Mouse (Mus musculus): ENCODE data around the gene Tex45.

Gene Tex45

DNA sequence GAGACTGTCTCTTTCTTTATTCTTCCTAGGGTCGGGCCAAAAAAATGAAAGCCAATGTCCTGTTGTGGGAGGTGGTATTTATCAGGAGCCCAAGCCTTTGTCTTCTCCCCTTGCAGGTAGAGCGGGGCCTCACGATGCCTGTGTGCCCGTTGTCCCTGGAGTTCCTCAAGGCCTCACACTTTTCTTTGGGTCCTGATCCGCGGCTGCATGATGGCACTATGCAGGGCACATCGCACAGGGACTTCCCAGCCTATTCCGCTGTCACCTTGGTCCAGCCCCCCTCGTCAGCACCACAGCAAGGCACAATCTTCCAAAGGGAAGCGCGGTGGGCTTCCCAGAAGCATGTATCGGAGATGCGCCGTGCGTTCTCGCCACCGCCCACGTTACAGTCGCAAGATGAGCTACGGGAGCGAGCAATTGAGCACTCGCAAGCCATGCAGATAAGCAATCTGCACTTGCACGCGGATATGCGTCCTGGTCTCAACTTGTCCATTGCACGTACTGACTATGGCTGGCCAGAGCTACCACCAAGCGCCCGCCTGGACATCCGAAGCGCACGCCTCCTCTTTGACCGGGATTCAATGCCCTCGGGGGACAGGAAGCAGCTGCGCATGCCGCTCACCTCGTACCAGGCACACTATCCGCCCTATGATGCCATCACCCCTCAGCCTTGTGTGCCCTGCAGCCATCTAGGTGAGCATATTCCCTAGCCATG is 5.2 kb downstream of the Tex45 start:
- peaks cover 10% of the 10 kb centered on the region for H3K4me1 ChIP-seq (replicated peaks; ENCODE audit: low read depth, low read length)
- no peaks in the 10 kb centered on the region for H3K36me3 ChIP-seq (ENCODE audit: insufficient read depth, low read length)
- H3K27me3 ChIP-seq (ENCODE audit: insufficient read depth, low read length): peaks cover 41% of the 10 kb centered on the region
- peak overlapping the region; percentile 69 for H3K4me3 ChIP-seq (replicated peaks; ENCODE audit: low read length)
- H3K9me3 ChIP-seq (ENCODE audit: low read length): no peaks in the 10 kb centered on the region
- TF ChIP-seq NANOG (IDR thresholded peaks at IDR 0.05; ENCODE audit: borderline replicate concordance, low read length): no peak
- no peak for TF ChIP-seq POU5F1 (IDR thresholded peaks at IDR 0.05; ENCODE audit: borderline replicate concordance, low read length)
- TF ChIP-seq CTCF (conservative IDR thresholded peaks at IDR 0.05; ENCODE audit: low read length): no peak

DNA sequence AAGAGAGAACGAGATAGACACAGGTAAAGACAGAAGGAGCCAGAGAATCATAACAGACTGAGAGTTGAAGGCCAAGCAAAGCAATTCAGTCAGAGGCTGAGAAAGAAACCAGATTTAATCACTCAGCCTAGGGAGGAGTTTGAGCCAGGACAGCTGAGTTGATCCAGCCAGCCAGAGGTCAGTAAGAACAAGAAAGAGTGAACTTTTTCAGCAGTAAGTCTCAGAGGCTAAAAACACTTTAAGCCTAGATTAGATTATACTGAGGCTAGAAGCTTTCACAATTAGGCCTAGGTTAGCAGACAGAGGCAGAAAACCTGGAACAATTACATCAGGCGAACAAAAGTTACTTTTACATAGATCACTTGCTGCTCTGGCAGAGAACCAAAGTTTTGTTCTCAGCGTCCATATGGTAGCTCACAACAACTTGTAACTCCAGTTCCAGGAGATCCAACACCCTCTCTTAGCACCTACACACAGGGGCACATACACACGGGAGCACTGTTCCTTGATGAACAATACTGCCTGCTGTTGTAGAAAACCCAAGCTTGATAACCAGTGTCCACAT is 9.6 kb downstream of the Tex45 start:
- Histone ChIP-seq H3K9me3 (ENCODE audit: low read length) (no peaks in the 10 kb centered on the region), H3K4me1 (replicated peaks; ENCODE audit: low read depth, low read length) (peaks cover 36% of the 10 kb centered on the region), H3K4me3 (replicated peaks; ENCODE audit: low read length) (no peak overlapping the region), H3K27me3 (ENCODE audit: insufficient read depth, low read length) (peaks cover 52% of the 10 kb centered on the region), H3K36me3 (ENCODE audit: insufficient read depth, low read length) (no peaks in the 10 kb centered on the region)
- TF ChIP-seq CTCF (conservative IDR thresholded peaks at IDR 0.05; ENCODE audit: low read length) (no peak), POU5F1 (IDR thresholded peaks at IDR 0.05; ENCODE audit: borderline replicate concordance, low read length) (no peak), NANOG (IDR thresholded peaks at IDR 0.05; ENCODE audit: borderline replicate concordance, low read length) (no peak)

DNA sequence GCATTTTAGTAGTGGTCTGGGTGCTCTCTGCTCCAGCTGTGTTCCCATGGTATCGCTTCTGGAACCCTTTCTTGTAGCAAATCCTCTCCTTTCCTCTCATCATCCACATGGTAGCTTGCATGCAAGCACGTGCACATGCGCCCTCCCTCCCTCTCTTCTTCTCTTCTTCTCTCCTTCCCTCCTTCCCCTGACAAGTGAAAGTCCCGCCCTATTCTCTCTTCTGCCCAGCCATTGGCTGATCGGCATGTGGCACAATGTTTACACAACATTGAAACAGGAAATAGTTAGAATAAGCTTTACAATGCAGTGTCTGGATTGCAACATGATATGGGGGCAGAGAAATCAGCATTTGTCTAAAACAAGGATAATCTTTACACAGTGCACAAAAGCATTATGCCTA is 10.9 kb downstream of the Tex45 start:
- no peaks in the 10 kb centered on the region for H3K36me3 ChIP-seq (ENCODE audit: insufficient read depth, low read length)
- H3K4me3 ChIP-seq (replicated peaks; ENCODE audit: low read length): no peak overlapping the region
- peaks cover 33% of the 10 kb centered on the region for H3K4me1 ChIP-seq (replicated peaks; ENCODE audit: low read depth, low read length)
- no peak for TF ChIP-seq POU5F1 (IDR thresholded peaks at IDR 0.05; ENCODE audit: borderline replicate concordance, low read length)
- TF ChIP-seq NANOG (IDR thresholded peaks at IDR 0.05; ENCODE audit: borderline replicate concordance, low read length): no peak
- TF ChIP-seq CTCF (conservative IDR thresholded peaks at IDR 0.05; ENCODE audit: low read length): no peak
- peaks cover 39% of the 10 kb centered on the region for H3K27me3 ChIP-seq (ENCODE audit: insufficient read depth, low read length)
- no peaks in the 10 kb centered on the region for H3K9me3 ChIP-seq (ENCODE audit: low read length)

DNA sequence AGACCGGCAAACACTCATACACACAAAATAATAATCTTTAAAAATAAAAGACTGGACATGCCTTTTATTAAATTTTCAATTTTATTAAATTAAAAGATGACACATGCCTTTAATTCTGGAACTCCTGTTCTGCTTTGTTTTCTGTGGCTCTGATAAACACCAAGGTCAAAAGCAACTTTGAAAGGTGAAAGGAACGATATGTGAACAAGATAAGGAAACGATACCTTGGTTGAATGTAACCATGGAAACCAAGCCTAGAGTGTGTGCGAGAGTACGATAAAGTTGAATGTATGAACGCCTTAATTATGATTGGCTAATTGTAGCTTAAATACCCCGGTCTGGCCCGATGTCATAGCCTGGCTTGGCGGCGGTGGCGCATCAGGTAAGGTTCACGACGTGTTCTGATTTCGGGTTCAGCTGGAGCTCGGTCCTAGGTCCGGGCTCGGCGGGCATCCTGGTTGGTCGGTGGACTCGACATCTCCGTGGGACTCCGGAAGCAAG is 11.6 kb downstream of the Tex45 start:
- no peak for TF ChIP-seq NANOG (IDR thresholded peaks at IDR 0.05; ENCODE audit: borderline replicate concordance, low read length)
- TF ChIP-seq POU5F1 (IDR thresholded peaks at IDR 0.05; ENCODE audit: borderline replicate concordance, low read length): no peak
- no peaks in the 10 kb centered on the region for H3K36me3 ChIP-seq (ENCODE audit: insufficient read depth, low read length)
- peaks cover 33% of the 10 kb centered on the region for H3K4me1 ChIP-seq (replicated peaks; ENCODE audit: low read depth, low read length)
- no peaks in the 10 kb centered on the region for H3K9me3 ChIP-seq (ENCODE audit: low read length)
- H3K27me3 ChIP-seq (ENCODE audit: insufficient read depth, low read length): peaks cover 32% of the 10 kb centered on the region
- peak overlapping the region; percentile 14; the same call in 1 of the 2 replicates for H3K4me3 ChIP-seq (replicated peaks; ENCODE audit: low read length)

DNA sequence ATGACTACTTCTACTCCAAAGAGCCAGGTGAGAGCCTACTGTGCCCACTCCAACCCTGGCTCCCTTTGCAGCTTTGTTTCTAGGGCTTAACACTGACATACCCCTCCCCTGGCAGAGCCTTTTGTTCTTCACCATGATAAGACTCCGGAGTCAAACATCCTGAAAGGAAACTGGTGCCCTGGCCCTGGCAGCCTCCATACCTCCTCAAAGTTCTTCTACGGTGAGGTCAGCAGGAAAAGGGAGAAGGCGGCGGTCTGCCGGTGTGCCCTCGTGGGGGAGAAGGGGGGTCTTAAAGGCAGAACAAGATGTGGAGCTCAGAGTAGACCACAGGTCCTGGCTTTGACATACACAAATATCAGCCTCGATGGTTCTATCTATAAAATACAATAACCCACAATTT is 12.9 kb downstream of the Tex45 start:
- Histone ChIP-seq H3K4me3 (replicated peaks; ENCODE audit: low read length) (no peak overlapping the region), H3K9me3 (ENCODE audit: low read length) (no peaks in the 10 kb centered on the region), H3K4me1 (replicated peaks; ENCODE audit: low read depth, low read length) (peaks cover 33% of the 10 kb centered on the region), H3K27me3 (ENCODE audit: insufficient read depth, low read length) (peaks cover 24% of the 10 kb centered on the region), H3K36me3 (ENCODE audit: insufficient read depth, low read length) (no peaks in the 10 kb centered on the region)
- TF ChIP-seq NANOG (IDR thresholded peaks at IDR 0.05; ENCODE audit: borderline replicate concordance, low read length) (no peak), CTCF (conservative IDR thresholded peaks at IDR 0.05; ENCODE audit: low read length) (no peak), POU5F1 (IDR thresholded peaks at IDR 0.05; ENCODE audit: borderline replicate concordance, low read length) (no peak)

DNA sequence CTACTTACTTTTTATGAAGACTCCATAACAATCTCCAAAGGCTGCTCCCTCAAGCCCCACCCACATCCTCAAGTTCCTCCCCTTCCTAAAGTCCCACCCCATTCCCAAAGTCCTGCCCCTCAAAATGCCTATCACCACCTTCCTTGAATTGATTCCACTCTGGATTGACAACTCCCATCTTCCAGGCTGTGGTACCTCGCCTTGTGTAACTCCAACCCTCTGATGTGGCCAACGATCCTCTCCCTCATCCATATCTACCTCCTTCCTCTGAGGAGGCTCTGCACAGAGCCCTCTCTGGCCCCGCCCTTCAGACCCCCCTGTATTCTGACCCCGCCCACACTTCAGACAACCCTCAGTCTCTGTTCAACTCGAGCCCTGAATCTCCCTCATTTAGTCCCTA is 14.5 kb downstream of the Tex45 start:
- TF ChIP-seq CTCF (conservative IDR thresholded peaks at IDR 0.05; ENCODE audit: low read length) (no peak), POU5F1 (IDR thresholded peaks at IDR 0.05; ENCODE audit: borderline replicate concordance, low read length) (no peak), NANOG (IDR thresholded peaks at IDR 0.05; ENCODE audit: borderline replicate concordance, low read length) (no peak)
- peak overlapping the region; percentile 57 for H3K4me3 ChIP-seq (replicated peaks; ENCODE audit: low read length)
- H3K4me1 ChIP-seq (replicated peaks; ENCODE audit: low read depth, low read length): peaks cover 33% of the 10 kb centered on the region
- H3K27me3 ChIP-seq (ENCODE audit: insufficient read depth, low read length): peaks cover 16% of the 10 kb centered on the region
- no peaks in the 10 kb centered on the region for H3K36me3 ChIP-seq (ENCODE audit: insufficient read depth, low read length)
- no peaks in the 10 kb centered on the region for H3K9me3 ChIP-seq (ENCODE audit: low read length)

DNA sequence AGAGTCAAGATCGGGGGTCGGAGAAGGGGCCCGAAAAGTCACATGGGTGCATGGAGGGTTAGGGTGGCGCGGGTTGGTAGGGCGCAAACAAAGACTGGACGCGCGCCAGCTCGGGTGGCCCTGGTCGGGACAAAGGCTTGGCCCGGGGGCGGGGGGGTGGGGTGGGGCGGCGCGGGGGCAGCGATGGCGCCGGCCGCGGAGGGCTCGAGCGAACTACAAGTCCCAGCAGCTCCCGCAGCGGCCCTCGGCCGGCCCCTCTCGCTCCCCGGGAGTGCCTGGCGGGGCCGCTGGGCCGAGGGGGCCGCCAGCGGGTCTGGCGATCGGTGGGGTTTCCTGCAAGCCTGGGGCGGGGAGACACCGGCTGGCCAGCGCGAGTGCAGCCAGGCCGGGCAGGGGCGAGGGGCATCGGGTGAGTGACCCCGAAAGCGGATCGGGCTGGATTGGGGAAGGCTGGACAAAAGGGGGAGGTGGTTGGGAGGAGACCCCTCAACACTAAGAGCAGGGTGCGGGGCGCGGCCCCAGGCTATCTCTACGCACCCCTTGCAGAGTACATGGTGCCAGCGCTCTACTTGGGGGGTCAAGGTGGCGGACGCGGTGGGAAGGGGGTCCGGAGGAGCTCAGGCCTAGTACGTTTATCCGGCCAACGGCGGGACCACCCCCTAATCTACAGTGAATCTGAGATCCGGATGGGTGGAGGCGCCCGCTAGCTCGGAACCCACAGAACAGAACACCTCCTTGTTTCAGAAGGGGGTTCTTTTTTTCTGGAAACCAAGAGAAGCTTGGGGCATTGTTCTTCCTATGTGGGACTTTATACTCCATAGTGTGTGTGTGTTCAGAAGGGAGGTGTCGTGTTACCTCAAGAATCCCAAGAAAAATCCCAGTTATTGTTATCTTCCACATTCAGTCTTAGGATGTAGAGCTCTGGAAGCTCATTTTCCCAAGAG is 22.5 kb downstream of the Tex45 start, which contains the start of gene Zfp358:
TSS of gene Zfp358 (plus strand) at position 238 of the 944 bp plus-strand sequence.
- peaks cover 38% of the 10 kb centered on the region for H3K4me1 ChIP-seq (replicated peaks; ENCODE audit: low read depth, low read length)
- TF ChIP-seq CTCF (conservative IDR thresholded peaks at IDR 0.05; ENCODE audit: low read length) (no peak), NANOG (IDR thresholded peaks at IDR 0.05; ENCODE audit: borderline replicate concordance, low read length) (no peak), POU5F1 (IDR thresholded peaks at IDR 0.05; ENCODE audit: borderline replicate concordance, low read length) (no peak)
- peak within 1 kb of the TSS; percentile 91 for H3K4me3 ChIP-seq (replicated peaks; ENCODE audit: low read length)
- peaks cover 56% of the 10 kb centered on the region for H3K27me3 ChIP-seq (ENCODE audit: insufficient read depth, low read length)
- no peaks in the 10 kb centered on the region for H3K36me3 ChIP-seq (ENCODE audit: insufficient read depth, low read length)
- H3K9me3 ChIP-seq (ENCODE audit: low read length): no peaks in the 10 kb centered on the region

DNA sequence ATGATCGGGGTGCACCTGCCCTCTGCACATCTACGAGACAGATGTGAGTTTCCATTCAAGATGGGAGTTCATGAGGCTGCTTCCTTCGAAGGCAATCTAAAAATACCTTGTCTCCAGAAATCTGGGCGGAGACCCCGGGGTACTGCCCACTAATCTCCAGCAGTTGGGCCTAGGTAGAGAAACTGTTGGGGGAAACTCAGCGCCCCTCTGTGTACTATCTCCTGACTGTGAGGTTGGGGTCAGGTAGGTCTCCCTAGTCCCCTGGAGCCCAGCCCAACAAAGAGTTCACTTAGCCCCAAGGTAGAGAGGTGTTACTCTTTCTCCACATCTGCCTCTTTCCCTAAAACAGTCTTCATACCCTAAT is 23.2 kb downstream of the Tex45 start:
- peaks cover 38% of the 10 kb centered on the region for H3K4me1 ChIP-seq (replicated peaks; ENCODE audit: low read depth, low read length)
- H3K9me3 ChIP-seq (ENCODE audit: low read length): no peaks in the 10 kb centered on the region
- peak overlapping the region; percentile 91 for H3K4me3 ChIP-seq (replicated peaks; ENCODE audit: low read length)
- TF ChIP-seq CTCF (conservative IDR thresholded peaks at IDR 0.05; ENCODE audit: low read length) (no peak), POU5F1 (IDR thresholded peaks at IDR 0.05; ENCODE audit: borderline replicate concordance, low read length) (no peak), NANOG (IDR thresholded peaks at IDR 0.05; ENCODE audit: borderline replicate concordance, low read length) (no peak)
- H3K27me3 ChIP-seq (ENCODE audit: insufficient read depth, low read length): peaks cover 56% of the 10 kb centered on the region
- no peaks in the 10 kb centered on the region for H3K36me3 ChIP-seq (ENCODE audit: insufficient read depth, low read length)

Data from E14TG2a.4 (cell line).